Mouse (Mus musculus): ENCODE results near the gene Zfp14.

DNA sequence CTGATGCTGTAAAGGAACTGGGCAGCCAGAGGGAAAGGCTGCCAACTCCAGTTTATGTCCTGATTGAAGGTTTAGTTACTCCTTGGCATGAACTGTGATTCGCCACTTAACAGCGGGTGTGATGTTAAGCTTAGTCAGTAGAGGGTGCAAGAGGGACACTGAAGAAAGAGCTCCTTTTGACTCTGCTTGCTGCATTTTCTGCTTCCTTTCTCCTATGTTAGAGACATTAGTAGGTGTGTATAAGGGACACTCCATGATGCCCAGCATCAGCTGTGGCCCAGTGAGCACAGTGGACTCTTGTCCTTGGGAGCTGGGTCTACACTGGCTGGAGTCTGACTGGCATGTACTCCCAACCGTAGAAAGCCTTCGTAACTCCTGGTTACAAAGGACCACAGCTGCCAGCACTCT lies 38.2 kb downstream of the Zfp14 start:
- TF ChIP-seq CTCF (IDR thresholded peaks at IDR 0.05; ENCODE audit: low read depth) = peak; percentile 82
- TF ChIP-seq EP300 (optimal IDR thresholded peaks at IDR 0.05) = no peak
